Comparison of ENCODE assay signal across 8 mouse cellular contexts in genomic region chr4:132639191-132639713, GRCm38 (mm10). TPM values are rescaled to one million over a fixed set of nuclear protein-coding genes. Genes with fewer than 3 reads are reported as not detected.
DNase-seq lines count a peak whose midpoint lies in the region; ATAC-seq and TF ChIP-seq lines count a peak whose summit lies in the region.

No protein-coding gene starts in this region.

- H3K36me3 ChIP-seq in heart, embryonic 13.5 days: peaks cover 20% of the 10 kb centered on the region
- H3K36me3 ChIP-seq in CH12.LX (replicated peaks in 1 of 2; ENCODE audit: control insufficient read depth in 1 of 2, insufficient read depth in 1 of 2, low read length in 1 of 2): peaks cover 5 to 30% of the 10 kb centered on the region in 2 experiments
- peaks cover 24% of the 10 kb centered on the region for H3K36me3 ChIP-seq in hindbrain, embryonic 10.5 days
- H3K36me3 ChIP-seq in liver, embryonic 16.5 days (ENCODE audit: control insufficient read depth, insufficient read depth): no peaks in the 10 kb centered on the region
- peaks cover 3% of the 10 kb centered on the region for H3K36me3 ChIP-seq in small intestine, adult 2 months (ENCODE audit: control insufficient read depth, insufficient read depth, low read length)

- no peak for TF ChIP-seq EP300 in CH12.LX (IDR thresholded peaks at IDR 0.05; ENCODE audit: low read length)

- TF ChIP-seq POLR2A in CH12.LX (IDR thresholded peaks at IDR 0.05; ENCODE audit: low read depth, low read length): no peak
- TF ChIP-seq POLR2A in small intestine, adult 2 months (IDR thresholded peaks at IDR 0.05; ENCODE audit: low read depth, low read length): no peak

- H3K79me2 ChIP-seq in CH12.LX (replicated peaks; ENCODE audit: control insufficient read depth, extremely low read depth, insufficient read depth, poor library complexity, severe bottlenecking): peaks cover 35% of the 10 kb centered on the region

- TF ChIP-seq CTCF in CH12.LX (conservative IDR thresholded peaks at IDR 0.05 in 1 of 2, IDR thresholded peaks at IDR 0.05 in 1 of 2; ENCODE audit: low read depth in 2 of 2, low read length in 2 of 2): no peak
- TF ChIP-seq CTCF in small intestine, adult 2 months (IDR thresholded peaks at IDR 0.05; ENCODE audit: extremely low read depth, insufficient read length, insufficient replicate concordance, low read depth, low read length): no peak

- under 1% methylated on average over 35 of the region's 35 CpGs for WGBS in heart, embryonic 13.5 days
- WGBS in hindbrain, embryonic 10.5 days: under 1% methylated on average over 35 of the region's 35 CpGs
- under 1% methylated on average over 35 of the region's 35 CpGs for WGBS in liver, embryonic 16.5 days (ENCODE audit: insufficient replicate concordance)
- WGBS in small intestine, adult 2 months: under 1% methylated on average over 35 of the region's 35 CpGs

- H3K27ac ChIP-seq in heart, embryonic 13.5 days (replicated peaks): peak overlapping the region; percentile 89
- H3K27ac ChIP-seq in CH12.LX (ENCODE audit: insufficient read depth, low read depth): peak overlapping the region; percentile 9; the same call in 1 of the 2 replicates
- H3K27ac ChIP-seq in hindbrain, embryonic 10.5 days: peak overlapping the region; percentile 91
- peak overlapping the region; percentile 80 for H3K27ac ChIP-seq in liver, embryonic 16.5 days (ENCODE audit: low read length)
- H3K27ac ChIP-seq in small intestine, adult 2 months (ENCODE audit: insufficient read depth, low read depth, low read length): peak overlapping the region; percentile 15; the same call in 1 of the 2 replicates

- peak overlapping the region; percentile 87 for H3K4me3 ChIP-seq in heart, embryonic 13.5 days
- peak overlapping the region; percentile 74 to 99 (median 86) for H3K4me3 ChIP-seq in CH12.LX (replicated peaks in 1 of 3; ENCODE audit: low read depth in 2 of 3, low read length in 2 of 3, poor library complexity in 1 of 3)
- H3K4me3 ChIP-seq in hindbrain, embryonic 10.5 days: peak overlapping the region; percentile 79
- H3K4me3 ChIP-seq in liver, embryonic 16.5 days (ENCODE audit: low read depth, low read length): peak overlapping the region; percentile 74
- peak overlapping the region; percentile 92 for H3K4me3 ChIP-seq in small intestine, adult 2 months (ENCODE audit: low read depth, low read length)

- peak overlapping the region; percentile 95 for H3K9ac ChIP-seq in heart, embryonic 13.5 days
- H3K9ac ChIP-seq in CH12.LX (ENCODE audit: insufficient read depth, low read depth): peak overlapping the region; percentile 83
- H3K9ac ChIP-seq in liver, embryonic 16.5 days (ENCODE audit: low read depth, low read length): peak overlapping the region; percentile 80

- peak overlapping the region; percentile 84 for H3K4me2 ChIP-seq in heart, embryonic 13.5 days
- peak overlapping the region; percentile 80 for H3K4me2 ChIP-seq in CH12.LX (ENCODE audit: insufficient read depth, low read depth, poor library complexity, severe bottlenecking)
- H3K4me2 ChIP-seq in liver, embryonic 16.5 days (ENCODE audit: low read depth, low read length): peak overlapping the region; percentile 87

- no peak for TF ChIP-seq RAD21 in CH12.LX (IDR thresholded peaks at IDR 0.05; ENCODE audit: low read depth, low read length)

- in situ Hi-C loops in CH12.LX (cut with MboI; ENCODE audit: low pct_ligation_motif_present, low pct_unique_long_range_greater_than_20kb, low sequenced_read_pairs): loop anchor here (5.0 kb wide), 1 partner anchor 92 kb away; no protein-coding TSS in a partner anchor

- H3K4me1 ChIP-seq in heart, embryonic 13.5 days: peaks cover 19% of the 10 kb centered on the region
- H3K4me1 ChIP-seq in CH12.LX (ENCODE audit: control insufficient read depth in 1 of 2, insufficient read depth in 2 of 2): peaks cover 2 to 18% of the 10 kb centered on the region in 2 experiments; a peak in 2 of 4 replicates
- peaks cover 16% of the 10 kb centered on the region for H3K4me1 ChIP-seq in hindbrain, embryonic 10.5 days (replicated peaks)
- peaks cover 11% of the 10 kb centered on the region for H3K4me1 ChIP-seq in liver, embryonic 16.5 days (ENCODE audit: control insufficient read depth, low read depth, low read length)
- no peaks in the 10 kb centered on the region for H3K4me1 ChIP-seq in small intestine, adult 2 months (ENCODE audit: control insufficient read depth, insufficient read depth, insufficient read length, low read length)

- peak; percentile 38; the same call in 1 of the 2 replicates for ATAC-seq in heart, embryonic 13.5 days (ENCODE audit: extremely low read depth, insufficient number of reproducible peaks, low FRiP score, low TSS enrichment)
- peak; percentile 21; the same call in 1 of the 2 replicates for ATAC-seq in common myeloid progenitor, adult 5-6 weeks (replicated peaks; ENCODE audit: low read depth, poor library complexity, severe bottlenecking)
- peak; percentile 26 for ATAC-seq in liver, embryonic 16.5 days (ENCODE audit: low read depth)

- no peaks in the 10 kb centered on the region for H3K27me3 ChIP-seq in heart, embryonic 13.5 days (replicated peaks)
- no peaks in the 10 kb centered on the region for H3K27me3 ChIP-seq in CH12.LX (replicated peaks)
- no peaks in the 10 kb centered on the region for H3K27me3 ChIP-seq in hindbrain, embryonic 10.5 days (ENCODE audit: insufficient read depth, poor library complexity, severe bottlenecking)
- H3K27me3 ChIP-seq in liver, embryonic 16.5 days (ENCODE audit: control insufficient read depth, insufficient read depth, low read depth, low read length): no peaks in the 10 kb centered on the region
- H3K27me3 ChIP-seq in small intestine, adult 2 months (ENCODE audit: control insufficient read depth, insufficient read depth, low read length): no peaks in the 10 kb centered on the region

- H3K9me3 ChIP-seq in heart, embryonic 13.5 days: no peaks in the 10 kb centered on the region
- H3K9me3 ChIP-seq in CH12.LX (replicated peaks; ENCODE audit: low read length): no peaks in the 10 kb centered on the region
- no peaks in the 10 kb centered on the region for H3K9me3 ChIP-seq in hindbrain, embryonic 10.5 days
- H3K9me3 ChIP-seq in liver, embryonic 16.5 days (replicated peaks; ENCODE audit: control insufficient read depth, low read length): no peaks in the 10 kb centered on the region

- DNase-seq in heart, postnatal 4 days: no peak
- peak; percentile 13 for DNase-seq in CH12.LX (ENCODE audit: extremely low read depth)
- DNase-seq in hindbrain, embryonic 10.5 days (ENCODE audit: low spot score): no peak
- DNase-seq in cerebellum, adult 11 months: no peak

- dilution Hi-C loops in CH12.LX (cut with MboI; ENCODE audit: extremely low pct_ligation_motif_present, extremely low pct_unique_long_range_greater_than_20kb, low sequenced_read_pairs): no loop called here

TF ChIP-seq in CH12.LX, 34 proteins besides CTCF, POLR2A, EP300 and RAD21:
- TF ChIP-seq POLR2AphosphoS2 (IDR thresholded peaks at IDR 0.05; ENCODE audit: low read depth, low read length) (no peak), MAX (IDR thresholded peaks at IDR 0.05; ENCODE audit: low read length) (no peak), BHLHE40 (IDR thresholded peaks at IDR 0.05; ENCODE audit: low read depth, low read length) (no peak), TCF12 (IDR thresholded peaks at IDR 0.05; ENCODE audit: low read depth, low read length) (no peak), PAX5 (IDR thresholded peaks at IDR 0.05; ENCODE audit: low read length) (no peak), JUN (IDR thresholded peaks at IDR 0.05; ENCODE audit: insufficient read depth, low read depth, low read length) (no peak), MEF2A (IDR thresholded peaks at IDR 0.05; ENCODE audit: borderline replicate concordance, low read depth, low read length) (no peak), USF2 (conservative IDR thresholded peaks at IDR 0.05; ENCODE audit: low read depth, low read length) (no peak), ZNF384 (IDR thresholded peaks at IDR 0.05; ENCODE audit: low read depth, low read length) (no peak), GABPA (IDR thresholded peaks at IDR 0.05; ENCODE audit: insufficient replicate concordance, low read depth, low read length) (no peak), NELFE (IDR thresholded peaks at IDR 0.05; ENCODE audit: low read depth, low read length) (no peak), CHD1 (IDR thresholded peaks at IDR 0.05; ENCODE audit: low read depth, low read length) (no peak), CHD2 (IDR thresholded peaks at IDR 0.05; ENCODE audit: low read length) (no peak), JUND (conservative IDR thresholded peaks at IDR 0.05; ENCODE audit: low read depth, low read length) (no peak), SMC3 (IDR thresholded peaks at IDR 0.05; ENCODE audit: low read depth, low read length) (no peak), SIN3A (IDR thresholded peaks at IDR 0.05; ENCODE audit: low read length) (no peak), MXI1 (IDR thresholded peaks at IDR 0.05; ENCODE audit: low read depth, low read length) (no peak; the same call in none of the 2 replicates), ZKSCAN1 (IDR thresholded peaks at IDR 0.05; ENCODE audit: borderline replicate concordance, low read depth, low read length) (no peak), UBTF (IDR thresholded peaks at IDR 0.05; ENCODE audit: low read depth, low read length) (no peak), TBP (conservative IDR thresholded peaks at IDR 0.05; ENCODE audit: low read depth, low read length) (no peak)

RNA-seq across cellular contexts. Expression of gene Eya3, which starts 0.5 kb away (rescaled TPM):
- 17.7 and 19.7 TPM in 2 replicates for polyA plus RNA-seq in heart, embryonic 13.5 days (2015; fragmentation: Nextera tagmentation; extraction: Ambion mirVana)
- 10 to 100 TPM; 29.9 to 35.3 TPM for total RNA-seq in heart, postnatal 4 days (2021)
- total RNA-seq in CH12.LX (2012; rRNA removed) (24.4 and 28.6 TPM in 2 replicates), CH12.LX (2014; rRNA removed) (27.4 and 31.0 TPM in 2 replicates)
- 50.0 and 54.8 TPM in 2 replicates for polyA plus RNA-seq in CH12.LX (2012; ENCODE audit: insufficient read length, low read depth)
- total RNA-seq in common myeloid progenitor, adult 5-6 weeks (2017): 18.3 and 35.8 TPM in 2 replicates
- polyA plus RNA-seq in hindbrain, embryonic 10.5 days (2016; fragmentation: Nextera tagmentation; extraction: Ambion mirVana): 24.2 and 33.0 TPM in 2 replicates
- 13.2 and 14.5 TPM in 2 replicates for polyA plus RNA-seq in liver, embryonic 16.5 days (2015; fragmentation: Nextera tagmentation; extraction: Ambion mirVana)
- 13.3 and 20.7 TPM in 2 replicates for polyA plus RNA-seq in small intestine, adult 2 months (2012; rRNA removed)

Comparison
In these comparisons a context has a peak if more than half of its experiments do, and no peak if none do; other contexts are left out.
1. H3K27ac ChIP-seq: peak in every context shown above with its lines; median percentile 91 in hindbrain, embryonic 10.5 days; 89 in heart, embryonic 13.5 days; 80 in liver, embryonic 16.5 days; 15 in small intestine, adult 2 months; 9 in CH12.LX.